Mouse (Mus musculus) spleen, adult 2 months (tissue): ENCODE measurements around the gene Thsd7a. TPM values are rescaled to one million over a fixed set of nuclear protein-coding genes. Genes with fewer than 3 reads are reported as not detected.

Source experiments
- DNase-seq, 2 experiments: peaks; one replicate each; pipeline versions ENCODE4 v3.0.0 to v3.0.0-alpha.2; 2012 to 2021; ENCODE audit warnings: low spot score in 2 of 2, low read depth in 1 of 2
- H3K27ac ChIP-seq: fragments of 200-500 bp; 2 replicates; pipeline ENCODE4 v1.5.1; 2012; ENCODE audit warnings: low read length, inconsistent platforms; ENCODE audit not compliant: insufficient read depth
- H3K27me3 ChIP-seq: fragments of 200-500 bp; 2 replicates; pipeline ENCODE4 v1.6.1; 2012; ENCODE audit warnings: mild to moderate bottlenecking, moderate library complexity, low read length, inconsistent platforms; ENCODE audit not compliant: control insufficient read depth, insufficient read depth
- H3K36me3 ChIP-seq: fragments of 200-500 bp; 2 replicates; pipeline ENCODE4 v1.6.1; 2012; ENCODE audit warnings: mild to moderate bottlenecking, low read length, inconsistent platforms; ENCODE audit not compliant: control insufficient read depth, insufficient read depth
- H3K4me1 ChIP-seq: fragments of 200-500 bp; 2 replicates; pipeline ENCODE4 v1.6.1; 2011; ENCODE audit warnings: inconsistent platforms; ENCODE audit not compliant: control insufficient read depth, insufficient read depth, insufficient read length
- H3K4me3 ChIP-seq: fragments of 200-500 bp; 2 replicates; pipeline ENCODE4 v1.5.1; 2011; ENCODE audit warnings: mild to moderate bottlenecking, inconsistent platforms; ENCODE audit not compliant: insufficient read depth, insufficient read length; ENCODE audit errors: extremely low read depth
- CTCF ChIP-seq: fragments of 200-500 bp; IDR thresholded peaks from 2 replicates; pipeline ENCODE4 v1.5.1; 2011; ENCODE audit warnings: mild to moderate bottlenecking, inconsistent platforms; ENCODE audit not compliant: insufficient read depth, insufficient read length, insufficient replicate concordance; ENCODE audit errors: extremely low read depth
- POLR2A ChIP-seq: fragments of 200-500 bp; IDR thresholded peaks from 2 replicates; pipeline ENCODE4 v1.6.1; 2011; ENCODE audit warnings: low read depth, low read length, inconsistent platforms
- WGBS: fragments of 180-500 bp; shearing (Covaris S2); methylation state at CpG from one replicate; pipeline ENCODE4 v1.1.7; 2018; 5-methylcytosine and 5-hydroxymethylcytosine counted together
- polyA plus RNA-seq: library from polyadenylated mRNA; depleted of rRNA; stranded (reverse); fragments of >200 nt; gene quantifications from 2 replicates; pipeline ENCODE4 v1.2.3, GENCODE M21; 2012

Thsd7a gene
- polyA plus RNA-seq, 1 experiment: 0.79 TPM

DNA sequence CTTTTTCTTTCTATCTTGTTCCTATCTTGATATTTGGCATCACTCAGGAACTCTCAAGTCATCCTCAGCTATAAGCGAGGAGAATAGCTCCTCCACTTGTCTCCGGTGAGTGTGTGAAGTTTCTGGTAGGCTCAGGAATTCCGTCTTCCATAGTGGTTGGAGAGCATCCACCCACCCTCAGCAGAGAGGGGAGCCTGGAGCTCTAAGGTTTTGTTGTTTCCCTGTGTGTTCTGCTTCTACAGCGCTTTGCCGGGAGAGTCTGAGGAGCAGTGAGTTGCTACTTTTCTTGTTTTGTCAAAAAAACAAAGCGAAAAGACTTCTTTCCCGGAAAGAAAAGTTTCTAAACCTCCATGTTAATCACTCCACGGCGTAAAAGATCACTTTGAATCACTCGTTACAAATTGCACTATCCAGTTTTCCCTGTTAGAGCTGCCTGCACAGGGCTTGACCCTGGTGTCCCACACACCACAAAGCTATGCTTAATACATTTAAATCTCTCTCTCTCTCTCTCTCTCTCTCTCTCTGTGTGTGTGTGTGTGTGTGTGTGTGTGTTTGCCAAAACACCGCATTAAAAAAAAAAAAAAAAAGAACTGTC, 1.3 kb downstream of the Thsd7a start:
- Histone ChIP-seq H3K36me3 (no peaks in the 10 kb centered on the region), H3K4me1 (no peaks in the 10 kb centered on the region), H3K27ac (no peak overlapping the region), H3K27me3 (peaks cover 9% of the 10 kb centered on the region), H3K4me3 (no peak overlapping the region)
- no peak for DNase-seq
- no peak for TF ChIP-seq CTCF
- TF ChIP-seq POLR2A: no peak
- WGBS: 19% methylated on average over 11 of the region's 11 CpGs

DNA sequence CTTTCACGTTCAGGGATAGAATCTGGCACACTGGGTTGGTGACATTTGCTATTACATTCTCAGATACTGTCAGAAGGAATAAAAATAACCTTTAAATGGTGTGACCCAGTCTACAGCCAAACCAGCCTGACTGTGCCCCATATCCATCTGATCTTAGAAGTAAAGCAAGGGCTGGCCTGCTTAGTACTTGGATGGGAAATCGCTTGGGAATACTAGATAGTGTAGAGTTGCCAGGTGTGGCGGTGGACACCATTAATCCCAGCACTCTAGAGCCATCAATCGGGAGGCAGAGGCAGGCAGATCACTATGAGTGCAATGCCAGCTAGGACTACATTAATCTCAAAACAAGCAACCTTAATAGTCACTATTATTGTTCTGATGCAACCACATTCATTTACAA, 6.4 kb downstream of the Thsd7a start:
- TF ChIP-seq CTCF (no peak), POLR2A (no peak)
- Histone ChIP-seq H3K4me3 (no peak overlapping the region), H3K36me3 (no peaks in the 10 kb centered on the region), H3K4me1 (no peaks in the 10 kb centered on the region), H3K27me3 (no peaks in the 10 kb centered on the region), H3K27ac (no peak overlapping the region)
- WGBS: 89% methylated on average over 4 of the region's 4 CpGs
- DNase-seq: no peak

DNA sequence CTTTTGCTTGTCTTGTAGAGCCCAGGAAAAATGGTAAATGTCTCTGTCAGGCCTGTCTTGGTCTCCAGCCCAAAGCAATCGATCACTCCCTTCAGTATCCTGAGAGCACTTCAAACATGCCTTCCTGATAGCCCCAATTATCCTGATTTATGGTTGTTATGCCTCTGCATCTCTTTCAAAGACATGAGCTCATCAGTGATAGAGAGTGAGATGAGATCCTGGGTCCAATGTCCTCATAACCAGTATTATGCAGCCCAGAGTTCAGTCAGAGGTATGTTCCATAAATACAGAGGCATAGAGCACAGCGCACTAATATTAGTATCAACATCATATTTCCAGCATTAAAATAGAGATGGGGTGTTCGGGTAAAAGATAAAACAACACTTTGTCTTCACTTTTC, 15.3 kb downstream of the Thsd7a start:
- Histone ChIP-seq H3K27ac (no peak overlapping the region), H3K4me1 (no peaks in the 10 kb centered on the region), H3K36me3 (no peaks in the 10 kb centered on the region), H3K4me3 (no peak overlapping the region), H3K27me3 (no peaks in the 10 kb centered on the region)
- no peak for DNase-seq
- TF ChIP-seq CTCF (no peak), POLR2A (no peak)
- 74% methylated on average over 3 of the region's 3 CpGs for WGBS

DNA sequence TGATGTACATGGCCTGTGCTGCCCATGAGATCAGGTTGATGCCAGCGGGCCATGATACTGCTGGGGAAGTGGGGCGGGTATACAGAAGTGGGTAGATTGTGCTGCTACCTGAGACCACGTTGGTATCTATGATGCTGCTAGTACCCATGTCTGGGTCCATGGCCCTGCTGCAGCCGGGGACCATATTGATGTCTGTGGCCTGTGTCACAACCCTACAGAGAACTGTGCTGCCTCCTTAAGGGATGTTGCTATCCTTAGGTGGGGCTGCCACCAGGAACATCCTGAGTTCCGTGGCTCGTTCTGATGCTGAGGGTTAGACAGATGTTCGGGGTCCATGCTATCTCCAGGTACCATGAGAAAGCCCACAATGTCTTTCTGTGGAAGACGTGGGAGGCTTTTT, 33.1 kb downstream of the Thsd7a start:
- no peak for DNase-seq
- no peaks in the 10 kb centered on the region for H3K27me3 ChIP-seq
- no peaks in the 10 kb centered on the region for H3K36me3 ChIP-seq
- no peak overlapping the region for H3K4me3 ChIP-seq
- no peak for TF ChIP-seq CTCF
- TF ChIP-seq POLR2A: no peak
- 87% methylated on average over 8 of the region's 8 CpGs for WGBS
- H3K4me1 ChIP-seq: no peaks in the 10 kb centered on the region
- H3K27ac ChIP-seq: no peak overlapping the region

- Histone ChIP-seq H3K27ac (no peak overlapping the region), H3K36me3 (no peaks in the 10 kb centered on the region), H3K4me3 (no peak overlapping the region), H3K4me1 (no peaks in the 10 kb centered on the region), H3K27me3 (no peaks in the 10 kb centered on the region)
- TF ChIP-seq POLR2A: no peak
- no peak for TF ChIP-seq CTCF
- DNase-seq: no peak
- WGBS: 77% methylated on average over 3 of the region's 3 CpGs
Observed at GRCm38 (mm10) chr6:12712581-12712980, 36.6 kb downstream of the Thsd7a start.

DNA sequence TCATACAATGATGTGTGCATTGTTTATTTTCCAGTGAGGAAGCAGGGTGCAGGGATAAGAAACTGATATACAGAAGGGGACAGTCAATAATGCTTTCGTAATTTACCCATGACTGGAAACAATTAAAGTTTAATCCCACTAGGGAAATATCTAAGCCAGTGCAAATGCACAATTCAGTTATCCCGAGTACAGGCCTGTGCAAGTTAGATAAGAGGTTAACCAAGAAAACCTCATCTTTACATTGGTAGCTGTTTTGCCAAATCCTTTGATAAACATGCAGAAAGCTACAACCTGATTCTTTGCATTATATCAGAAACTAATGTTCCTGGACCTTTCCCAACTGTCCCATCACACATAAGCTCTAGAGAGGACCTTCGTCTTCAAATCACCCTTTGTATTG, 46.3 kb downstream of the Thsd7a start:
- Histone ChIP-seq H3K36me3 (no peaks in the 10 kb centered on the region), H3K4me3 (no peak overlapping the region), H3K27ac (no peak overlapping the region), H3K4me1 (no peaks in the 10 kb centered on the region), H3K27me3 (no peaks in the 10 kb centered on the region)
- DNase-seq: no peak
- TF ChIP-seq CTCF (no peak), POLR2A (no peak)
- whole genome bisulfite sequencing: 70% methylated on average over 3 of the region's 3 CpGs

- Histone ChIP-seq H3K4me3 (no peak overlapping the region), H3K4me1 (no peaks in the 10 kb centered on the region), H3K27ac (no peak overlapping the region), H3K36me3 (no peaks in the 10 kb centered on the region), H3K27me3 (no peaks in the 10 kb centered on the region)
- TF ChIP-seq CTCF (no peak), POLR2A (no peak)
- DNase-seq: no peak
- WGBS: 88% methylated on average over 2 of the region's 2 CpGs
Observed at GRCm38 (mm10) chr6:12699089-12699488, 50.1 kb downstream of the Thsd7a start.
